Mouse (Mus musculus) hindbrain, embryonic 14.5 days (tissue): ENCODE results near the gene Gjb2. TPM values are rescaled to one million over a fixed set of nuclear protein-coding genes. Genes with fewer than 3 reads are reported as not detected.

Experiments used
- ATAC-seq: fragments of 200-750 bp; cut with Nextera tagmentation; 2 replicates; pipeline ENCODE4 v1.8.0; 2017; ENCODE audit warnings: moderate number of reproducible peaks, mild to moderate bottlenecking, moderate TSS enrichment, moderate library complexity; ENCODE audit not compliant: low FRiP score
- DNase-seq: peaks from one replicate; pipeline ENCODE4 v3.0.0-alpha.2; 2015; ENCODE audit warnings: low spot score
- H3K27ac ChIP-seq: fragments of 300-500 bp; sonication (generic); 2 replicates; pipeline ENCODE4 v1.5.1; 2014; ENCODE audit warnings: mild to moderate bottlenecking, moderate library complexity
- H3K27me3 ChIP-seq: fragments of 300-500 bp; sonication (generic); 2 replicates; pipeline ENCODE4 v1.6.1; 2014; ENCODE audit warnings: mild to moderate bottlenecking, low read length, mixed read lengths; ENCODE audit not compliant: control insufficient read depth, insufficient read depth
- H3K36me3 ChIP-seq: fragments of 300-500 bp; sonication (generic); replicated peaks from 2 replicates; pipeline ENCODE4 v1.6.1; 2014; ENCODE audit not compliant: control insufficient read depth, insufficient read depth
- H3K4me1 ChIP-seq: fragments of 300-500 bp; sonication (generic); replicated peaks from 2 replicates; pipeline ENCODE4 v1.6.1; 2014; ENCODE audit warnings: antibody characterized with exemption, low read length, mixed read lengths; ENCODE audit not compliant: control insufficient read depth, insufficient read depth
- H3K4me2 ChIP-seq: fragments of 300-500 bp; sonication (generic); replicated peaks from 2 replicates; pipeline ENCODE4 v1.6.1; 2014; ENCODE audit warnings: mild to moderate bottlenecking, moderate library complexity
- H3K4me3 ChIP-seq: fragments of 300-500 bp; sonication (generic); replicated peaks from 2 replicates; pipeline ENCODE4 v1.5.1; 2014; ENCODE audit warnings: mild to moderate bottlenecking, low read length
- H3K9ac ChIP-seq: fragments of 300-500 bp; sonication (generic); 2 replicates; pipeline ENCODE4 v1.6.1; 2014
- H3K9me3 ChIP-seq: fragments of 300-500 bp; sonication (generic); 2 replicates; pipeline ENCODE4 v1.6.1; 2016; ENCODE audit warnings: low read length; ENCODE audit not compliant: control insufficient read depth
- WGBS: fragments of 180-500 bp; shearing (Covaris S2); extraction: QIAGEN DNeasy Blood & Tissue Kit; methylation state at CpG from one replicate; pipeline ENCODE4 v1.1.7; 2014; 5-methylcytosine and 5-hydroxymethylcytosine counted together
- polyA plus RNA-seq: library from polyadenylated mRNA; unstranded; fragments of >200 nt; fragmentation: Nextera tagmentation; extraction: Ambion mirVana; gene quantifications from 2 replicates; pipeline ENCODE4 v1.2.1, GENCODE M21; 2014

Gene Gjb2
- polyA plus RNA-seq = 22.1 and 25.4 TPM in 2 replicates

GRCm38 (mm10) chr14:57104106-57105023 lies at the start of gene Gjb2:
TSS of gene Gjb2 (minus strand) at chr14:57104702.
- under 1% methylated on average over 100 of the region's 101 CpGs for WGBS
- H3K27ac ChIP-seq = no peak within 1 kb of the TSS

GRCm38 (mm10) chr14:57145741-57146140 lies 41.2 kb upstream of the Gjb2 start:
- H3K27me3 ChIP-seq = no peaks in the 10 kb centered on the region
- H3K4me1 ChIP-seq = 0 out of 2 replicates have a peak, but pooled peaks cover 5% of the 10 kb centered on the region
- H3K36me3 ChIP-seq = no peaks in the 10 kb centered on the region
- 45% methylated on average over 4 of the region's 4 CpGs for WGBS
- DNase-seq = no peak
- ATAC-seq = peak; percentile 43; the same call in 1 of the 2 replicates
- no peak overlapping the region for H3K4me2 ChIP-seq
- no peaks in the 10 kb centered on the region for H3K9me3 ChIP-seq
- H3K4me3 ChIP-seq = no peak overlapping the region
- H3K9ac ChIP-seq = no peak overlapping the region
- no peak overlapping the region for H3K27ac ChIP-seq

More at GRCm38 (mm10) chr14:57104106-57105023, at the start of gene Gjb2:
- H3K36me3 ChIP-seq = no peaks in the 10 kb centered on the region
- H3K9ac ChIP-seq = peak within 1 kb of the TSS; percentile 54
- peak within 1 kb of the TSS; percentile 63 for H3K4me3 ChIP-seq
- no peaks in the 10 kb centered on the region for H3K9me3 ChIP-seq
- ATAC-seq = peak; percentile 71
- peaks cover 63% of the 10 kb centered on the region for H3K27me3 ChIP-seq
- no peak for DNase-seq
- peaks cover 10% of the 10 kb centered on the region for H3K4me1 ChIP-seq
- peak within 1 kb of the TSS; percentile 100 for H3K4me2 ChIP-seq

DNA sequence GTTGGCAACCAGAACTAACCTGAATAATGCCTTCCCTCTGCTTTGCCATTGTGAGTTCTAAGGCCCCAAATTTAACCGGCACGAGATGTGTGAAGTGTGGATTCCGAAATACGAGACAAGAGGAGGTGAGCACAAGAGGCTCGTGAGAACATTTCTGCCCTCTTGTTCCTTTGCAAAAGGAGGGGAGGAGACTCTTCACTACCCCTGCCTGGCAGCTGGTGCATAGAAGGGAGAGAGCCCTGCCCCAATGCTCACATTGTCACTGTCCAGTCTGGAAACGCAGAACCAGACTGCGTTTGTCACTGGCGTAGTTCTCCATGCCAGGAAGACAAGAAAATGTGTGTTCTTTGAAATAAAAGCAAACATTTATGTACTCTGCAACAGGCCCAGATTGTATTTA lies 30.8 kb upstream of the Gjb2 start:
- WGBS = 16% methylated on average over 8 of the region's 8 CpGs
- no peak overlapping the region for H3K27ac ChIP-seq
- H3K9me3 ChIP-seq = no peaks in the 10 kb centered on the region
- H3K27me3 ChIP-seq = peaks cover 50% of the 10 kb centered on the region
- H3K36me3 ChIP-seq = no peaks in the 10 kb centered on the region
- no peak for ATAC-seq
- no peak for DNase-seq
- H3K4me3 ChIP-seq = no peak overlapping the region
- no peak overlapping the region for H3K9ac ChIP-seq
- no peak overlapping the region for H3K4me2 ChIP-seq
- peaks cover 10% of the 10 kb centered on the region; the same call in 1 of the 2 replicates for H3K4me1 ChIP-seq

DNA sequence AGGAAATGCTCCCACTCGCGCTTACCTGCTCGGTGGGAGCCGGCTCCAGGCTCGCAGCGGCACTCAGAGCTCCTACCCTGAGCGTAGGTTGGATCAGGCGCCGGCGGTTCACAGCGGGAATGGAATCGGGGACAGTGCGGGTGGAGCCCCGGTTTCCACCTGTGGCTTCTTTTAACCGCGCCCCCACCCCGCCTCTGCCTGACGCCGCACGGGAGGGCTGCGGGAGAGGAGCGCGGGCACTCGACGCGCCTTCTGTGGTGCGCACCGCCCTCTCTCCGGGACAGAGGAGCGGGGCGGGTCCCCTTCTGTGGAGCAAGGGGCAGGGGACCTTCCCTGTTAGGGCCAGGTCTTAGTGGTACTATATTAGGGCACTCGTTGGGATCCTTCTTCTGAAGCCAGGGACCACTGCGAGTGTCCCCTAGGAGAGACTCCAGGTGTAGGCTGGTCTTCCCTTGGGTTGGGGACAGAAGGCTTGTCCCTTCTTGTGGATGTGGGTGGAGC lies 28.7 kb upstream of the Gjb2 start, which contains the start of gene Gjb6:
Gjb6 (minus strand) TSS at position 451 of the 501 bp plus-strand sequence.
- DNase-seq = no peak
- no peaks in the 10 kb centered on the region for H3K36me3 ChIP-seq

DNA sequence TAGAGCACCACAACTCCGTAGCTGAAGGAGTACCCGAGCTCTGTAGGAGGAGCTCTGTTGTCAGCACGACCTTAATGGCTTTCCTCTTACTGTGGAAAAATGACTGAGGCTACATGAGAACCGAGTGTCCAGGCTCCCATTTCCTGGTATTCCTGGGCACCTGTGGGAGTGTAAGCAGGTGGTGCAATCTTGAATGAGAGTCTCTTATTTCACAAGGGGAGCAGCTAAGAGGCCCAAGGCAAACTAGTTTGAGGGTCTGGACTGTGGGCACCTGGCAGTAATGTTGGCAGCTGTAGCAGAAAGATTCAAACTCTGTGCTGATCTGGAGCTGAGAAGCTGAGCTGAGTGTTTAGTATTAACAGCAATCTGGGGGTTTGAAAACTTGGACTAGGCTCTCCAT lies 22.9 kb upstream of the Gjb2 start:
- Histone ChIP-seq H3K36me3 (no peaks in the 10 kb centered on the region), H3K27me3 (peaks cover 15% of the 10 kb centered on the region), H3K27ac (no peak overlapping the region), H3K4me1 (0 out of 2 replicates have a peak, but pooled peaks cover under 1% of the 10 kb centered on the region), H3K4me3 (no peak overlapping the region), H3K9ac (no peak overlapping the region), H3K4me2 (no peak overlapping the region), H3K9me3 (no peaks in the 10 kb centered on the region)
- ATAC-seq (no peak), DNase-seq (no peak)
- WGBS = 77% methylated on average over 4 of the region's 4 CpGs

More for the DNA sequence above, 28.7 kb upstream of the Gjb2 start, which contains the start of gene Gjb6:
- Histone ChIP-seq H3K9ac (peak within 1 kb of the TSS; percentile 41; the same call in 1 of the 2 replicates), H3K9me3 (no peaks in the 10 kb centered on the region), H3K27me3 (peaks cover 50% of the 10 kb centered on the region), H3K27ac (no peak within 1 kb of the TSS), H3K4me3 (peak within 1 kb of the TSS; percentile 35), H3K4me1 (peaks cover 10% of the 10 kb centered on the region; the same call in 1 of the 2 replicates), H3K4me2 (peak within 1 kb of the TSS; percentile 68)
- 1% methylated on average over 33 of the region's 33 CpGs for WGBS
- peak; percentile 59; the same call in 1 of the 2 replicates for ATAC-seq

DNA sequence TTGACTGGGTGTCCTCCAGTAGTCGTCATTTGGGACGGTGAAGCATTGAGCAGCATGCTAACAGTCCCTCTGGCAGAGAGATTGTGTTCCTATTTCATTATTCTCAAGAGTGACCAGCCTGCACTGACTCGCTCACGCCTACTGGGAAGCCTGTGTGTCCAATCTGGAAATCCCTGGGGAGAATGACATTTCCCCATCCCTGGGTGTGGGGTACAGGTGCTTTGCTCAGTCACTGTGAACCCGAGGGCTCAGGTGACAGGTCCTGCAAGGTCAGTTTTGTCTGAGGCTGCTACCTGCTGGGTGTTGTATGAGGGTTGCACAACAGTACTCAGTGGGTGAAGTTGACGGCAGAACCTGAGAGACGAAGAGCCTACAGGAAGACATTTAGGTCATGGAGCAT lies 17.8 kb upstream of the Gjb2 start:
- ATAC-seq (no peak), DNase-seq (no peak)
- no peaks in the 10 kb centered on the region for H3K4me1 ChIP-seq
- no peaks in the 10 kb centered on the region for H3K27me3 ChIP-seq
- H3K9ac ChIP-seq = no peak overlapping the region
- 86% methylated on average over 7 of the region's 7 CpGs for WGBS
- no peak overlapping the region for H3K27ac ChIP-seq
- no peaks in the 10 kb centered on the region for H3K36me3 ChIP-seq
- H3K9me3 ChIP-seq = no peaks in the 10 kb centered on the region
- no peak overlapping the region for H3K4me2 ChIP-seq
- H3K4me3 ChIP-seq = no peak overlapping the region

DNA sequence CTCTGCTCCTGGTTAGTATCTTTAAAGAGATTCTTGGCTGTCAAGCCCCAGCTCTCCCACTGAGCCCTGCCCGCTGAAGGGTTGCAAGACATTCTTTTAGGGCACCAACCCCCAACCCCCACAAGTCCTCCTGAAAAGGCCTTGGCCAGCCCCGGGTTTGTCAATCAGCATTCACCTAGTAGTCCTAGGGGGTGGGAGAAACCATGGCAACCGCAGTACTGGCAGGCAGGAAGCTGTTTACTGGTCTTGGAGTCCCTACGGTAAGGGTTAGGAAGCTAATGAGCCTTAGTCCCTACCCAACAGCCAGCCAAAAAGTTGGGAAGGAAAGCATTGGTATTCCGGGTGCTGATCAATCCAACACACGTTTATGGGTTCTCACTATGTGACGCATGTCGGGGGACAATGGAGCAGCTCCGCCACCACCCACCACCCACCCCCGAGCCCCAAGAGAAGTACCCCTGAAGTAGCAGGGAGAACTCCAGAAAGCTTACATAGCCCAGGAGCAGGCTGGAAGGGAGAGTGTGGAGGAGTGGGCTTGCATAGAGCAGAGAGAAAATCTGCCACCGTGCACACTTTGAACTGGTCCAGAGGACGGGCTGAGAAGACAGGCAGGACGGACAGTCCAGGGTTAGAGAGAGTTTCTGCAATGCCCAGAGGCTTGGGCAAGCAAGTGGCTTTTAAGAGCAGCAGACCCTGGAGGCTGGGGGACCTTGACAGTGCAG lies 11.5 kb upstream of the Gjb2 start, which contains the start of gene Gm4491:
Gm4491 (minus strand) TSS at position 61 of the 722 bp plus-strand sequence.
- no peaks in the 10 kb centered on the region for H3K36me3 ChIP-seq
- no peak within 1 kb of the TSS for H3K9ac ChIP-seq
- no peaks in the 10 kb centered on the region for H3K9me3 ChIP-seq
- ATAC-seq = peak; percentile 90
- no peaks in the 10 kb centered on the region for H3K27me3 ChIP-seq
- H3K4me3 ChIP-seq = no peak within 1 kb of the TSS
- peak within 1 kb of the TSS; percentile 37 for H3K4me2 ChIP-seq
- WGBS = 8% methylated on average over 13 of the region's 13 CpGs
- DNase-seq = peak; percentile 48
- peak within 1 kb of the TSS; percentile 43; the same call in 1 of the 2 replicates for H3K27ac ChIP-seq
- peaks cover 8% of the 10 kb centered on the region for H3K4me1 ChIP-seq

DNA sequence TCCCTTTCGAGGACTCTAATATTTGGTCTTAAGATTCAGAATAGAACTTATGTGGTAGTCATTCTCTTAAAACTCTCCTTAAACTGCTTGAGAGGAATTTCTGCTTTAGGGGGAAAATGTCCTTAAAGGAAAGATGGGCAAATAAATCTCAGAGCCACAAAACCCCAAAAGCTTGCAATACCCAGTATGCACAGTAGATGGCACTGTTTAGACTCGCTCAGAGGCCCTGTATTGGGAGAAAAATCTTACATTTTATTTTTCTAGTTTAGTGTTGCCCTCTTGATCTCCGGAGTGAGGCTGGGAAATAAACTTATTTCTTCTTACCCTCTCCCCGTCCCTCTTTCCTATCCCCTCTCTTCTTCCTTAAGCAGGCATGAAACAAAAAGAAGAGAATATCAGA lies 4.7 kb upstream of the Gjb2 start:
- Histone ChIP-seq H3K9ac (no peak overlapping the region), H3K36me3 (no peaks in the 10 kb centered on the region), H3K27me3 (peaks cover 37% of the 10 kb centered on the region), H3K4me3 (no peak overlapping the region), H3K4me2 (no peak overlapping the region), H3K27ac (no peak overlapping the region), H3K9me3 (no peaks in the 10 kb centered on the region), H3K4me1 (peaks cover 6% of the 10 kb centered on the region)
- no peak for ATAC-seq
- DNase-seq = peak; percentile 93
- 8% methylated on average over 4 of the region's 4 CpGs for WGBS

DNA sequence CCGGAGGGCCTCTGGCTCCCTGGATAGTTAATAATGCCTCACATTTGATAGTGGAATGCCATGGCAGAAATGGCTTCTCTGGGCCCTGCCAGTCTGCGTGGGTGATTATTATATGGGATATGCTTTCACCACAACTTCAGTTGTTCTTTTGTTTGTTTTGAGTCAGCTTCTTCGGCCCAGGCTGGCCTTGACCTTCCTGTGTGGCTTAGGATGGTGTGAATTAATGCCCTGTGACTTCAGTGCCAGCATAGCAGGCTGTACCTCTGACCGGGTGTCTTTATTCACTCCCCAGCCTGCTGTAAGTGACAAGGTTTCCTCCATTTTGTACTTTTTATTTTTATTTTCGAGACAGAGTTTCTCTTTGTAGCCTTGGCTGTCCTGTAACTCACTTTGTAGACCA lies 3.4 kb upstream of the Gjb2 start:
- H3K36me3 ChIP-seq = no peaks in the 10 kb centered on the region
- 76% methylated on average over 5 of the region's 5 CpGs for WGBS
- H3K4me1 ChIP-seq = peaks cover 10% of the 10 kb centered on the region
- no peak for DNase-seq
- no peaks in the 10 kb centered on the region for H3K9me3 ChIP-seq
- no peak overlapping the region for H3K4me3 ChIP-seq
- peaks cover 50% of the 10 kb centered on the region for H3K27me3 ChIP-seq
- H3K4me2 ChIP-seq = no peak overlapping the region
- ATAC-seq = no peak
- H3K27ac ChIP-seq = no peak overlapping the region
- H3K9ac ChIP-seq = no peak overlapping the region
